Mouse (Mus musculus): ENCODE measurements around the gene Rbbp7.

The Rbbp7 gene

GRCm38 (mm10) chrX:162760115-162760942 lies at the start of gene Rbbp7:
Rbbp7 (plus strand) TSS chrX:162760402.
- peak; percentile 93 for DNase-seq (ENCODE audit: low read depth)

DNA sequence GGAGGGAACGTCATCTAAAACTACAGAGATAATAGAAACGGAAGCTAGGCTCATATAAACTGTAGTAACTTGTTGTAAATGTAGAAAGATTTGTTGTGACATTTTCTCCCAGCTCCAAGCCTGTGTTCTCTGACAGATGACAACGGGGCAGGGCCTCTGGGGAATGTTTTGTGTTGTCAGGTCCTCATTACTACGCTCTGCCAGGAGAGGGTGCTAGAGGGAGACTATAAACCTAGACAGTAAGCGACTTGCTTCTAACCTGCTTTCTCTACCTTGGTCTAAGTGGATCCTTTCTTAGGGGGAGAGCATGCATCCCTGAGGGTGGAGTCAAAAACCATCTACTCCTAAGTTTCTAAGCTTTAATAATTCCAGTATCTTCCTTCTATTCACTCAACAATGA lies 42.4 kb upstream of the Rbbp7 start:
- peak; percentile 78 for DNase-seq (ENCODE audit: low read depth)

- DNase-seq (ENCODE audit: low read depth): peak; percentile 77
These were observed 40.6 kb upstream of the Rbbp7 start for GRCm38 (mm10) chrX:162719615-162720014.

- DNase-seq (ENCODE audit: low read depth): no peak
These were observed 32.8 kb upstream of the Rbbp7 start for GRCm38 (mm10) chrX:162727367-162727777.

DNA sequence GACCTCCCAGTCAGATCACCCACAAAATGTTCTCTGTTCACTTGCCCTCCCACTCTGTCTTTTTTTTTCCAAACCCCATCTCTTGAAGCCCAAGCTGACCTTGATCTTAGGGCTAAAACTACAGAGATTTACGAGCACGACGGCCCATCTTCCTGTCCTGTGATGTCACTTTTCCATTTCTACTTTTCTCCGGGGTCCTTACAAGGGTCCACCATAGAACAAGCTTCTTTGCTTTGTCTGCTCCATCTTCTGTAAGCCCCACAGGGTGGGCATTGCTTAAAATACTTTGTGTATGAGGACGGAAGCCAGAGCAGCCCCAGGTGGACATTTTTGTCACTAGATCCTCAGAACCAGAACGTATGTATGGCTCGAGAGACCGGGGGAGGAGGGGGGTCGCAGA lies 32.4 kb upstream of the Rbbp7 start:
- DNase-seq (ENCODE audit: low read depth): no peak

GRCm38 (mm10) chrX:162728228-162728627 lies 32.0 kb upstream of the Rbbp7 start:
- no peak for DNase-seq (ENCODE audit: low read depth)

- DNase-seq (ENCODE audit: low read depth): no peak
These were observed 30.2 kb upstream of the Rbbp7 start for GRCm38 (mm10) chrX:162730031-162730430.

GRCm38 (mm10) chrX:162734997-162735929 lies 24.9 kb upstream of the Rbbp7 start:
- DNase-seq (ENCODE audit: low read depth): peak; percentile 80

GRCm38 (mm10) chrX:162736140-162736659 lies 24.0 kb upstream of the Rbbp7 start:
- no peak for DNase-seq (ENCODE audit: low read depth)

DNA sequence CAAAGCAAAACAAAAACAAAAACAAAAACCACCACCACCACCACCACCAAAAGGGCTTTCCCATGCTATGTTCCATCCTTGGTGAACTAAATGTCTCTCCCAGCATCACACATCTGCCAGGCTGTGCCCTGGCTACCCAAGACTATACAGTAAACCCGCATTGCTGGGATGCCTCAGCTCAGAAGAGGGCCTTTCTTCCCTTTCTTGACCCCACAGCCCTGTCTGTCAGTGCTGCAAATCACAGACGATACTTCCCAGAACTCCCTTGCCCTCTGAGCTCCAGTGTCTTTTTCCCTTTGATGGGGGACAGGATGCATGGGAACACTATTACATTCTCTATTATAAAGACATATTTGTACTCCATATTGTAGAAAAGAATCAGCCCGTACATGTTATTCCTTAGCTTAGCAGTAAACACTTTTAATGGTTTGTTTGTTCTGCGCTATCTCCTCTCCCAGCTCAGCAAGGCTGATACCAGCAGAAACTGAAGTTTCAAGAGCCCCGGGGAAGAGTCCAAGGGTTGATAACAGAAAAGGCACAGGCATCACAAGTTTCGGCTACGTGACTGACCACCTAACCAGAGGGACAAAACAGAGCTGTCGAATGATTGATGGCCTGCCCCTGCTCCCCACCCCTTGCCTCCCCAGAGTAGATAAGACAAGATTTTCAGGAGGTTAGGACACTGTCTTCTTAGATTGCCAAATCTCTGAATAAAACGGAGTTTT lies 11.3 kb upstream of the Rbbp7 start:
- no peak for DNase-seq (ENCODE audit: low read depth)

DNA sequence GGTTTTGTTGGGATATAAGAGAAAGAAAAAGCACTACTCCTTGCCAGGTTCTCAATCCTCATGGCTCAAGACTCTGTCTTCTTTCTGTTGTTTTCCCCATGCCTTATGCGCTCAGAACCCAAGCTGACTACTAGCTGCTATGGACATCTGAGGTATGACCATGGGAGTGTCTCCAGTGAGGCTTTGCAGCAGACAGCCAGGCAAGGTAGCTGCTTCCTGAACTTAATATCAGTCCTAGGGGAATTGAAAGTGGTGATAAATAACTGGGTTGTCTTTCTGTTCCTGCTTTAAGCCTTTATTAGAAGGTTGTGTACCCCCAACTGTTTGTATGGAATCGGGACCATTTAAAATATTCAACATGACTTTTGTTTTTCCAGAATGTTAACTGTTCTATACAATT lies 7.8 kb upstream of the Rbbp7 start:
- DNase-seq (ENCODE audit: low read depth): no peak

DNA sequence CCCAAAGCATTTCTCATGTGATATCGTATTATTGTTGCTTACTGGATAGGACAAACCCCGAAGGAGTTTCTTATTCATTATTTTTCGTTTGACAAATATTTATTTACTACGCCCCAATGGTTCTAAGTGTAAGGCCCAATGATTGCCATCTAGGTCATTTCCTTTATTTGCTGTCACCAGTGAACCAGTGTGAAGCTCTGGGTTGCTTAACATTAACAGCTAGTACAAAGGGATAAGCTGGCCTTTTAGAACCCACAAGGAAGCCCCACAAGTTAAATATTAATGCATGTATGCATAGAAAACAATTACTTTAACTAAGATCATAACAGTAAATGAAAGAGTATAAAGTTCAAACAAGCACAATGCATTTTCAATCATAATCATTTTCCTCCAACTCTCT lies 5.9 kb upstream of the Rbbp7 start:
- no peak for DNase-seq (ENCODE audit: low read depth)

- no peak for DNase-seq (ENCODE audit: low read depth)
These were observed 4.1 kb upstream of the Rbbp7 start for GRCm38 (mm10) chrX:162756058-162756457.

DNA sequence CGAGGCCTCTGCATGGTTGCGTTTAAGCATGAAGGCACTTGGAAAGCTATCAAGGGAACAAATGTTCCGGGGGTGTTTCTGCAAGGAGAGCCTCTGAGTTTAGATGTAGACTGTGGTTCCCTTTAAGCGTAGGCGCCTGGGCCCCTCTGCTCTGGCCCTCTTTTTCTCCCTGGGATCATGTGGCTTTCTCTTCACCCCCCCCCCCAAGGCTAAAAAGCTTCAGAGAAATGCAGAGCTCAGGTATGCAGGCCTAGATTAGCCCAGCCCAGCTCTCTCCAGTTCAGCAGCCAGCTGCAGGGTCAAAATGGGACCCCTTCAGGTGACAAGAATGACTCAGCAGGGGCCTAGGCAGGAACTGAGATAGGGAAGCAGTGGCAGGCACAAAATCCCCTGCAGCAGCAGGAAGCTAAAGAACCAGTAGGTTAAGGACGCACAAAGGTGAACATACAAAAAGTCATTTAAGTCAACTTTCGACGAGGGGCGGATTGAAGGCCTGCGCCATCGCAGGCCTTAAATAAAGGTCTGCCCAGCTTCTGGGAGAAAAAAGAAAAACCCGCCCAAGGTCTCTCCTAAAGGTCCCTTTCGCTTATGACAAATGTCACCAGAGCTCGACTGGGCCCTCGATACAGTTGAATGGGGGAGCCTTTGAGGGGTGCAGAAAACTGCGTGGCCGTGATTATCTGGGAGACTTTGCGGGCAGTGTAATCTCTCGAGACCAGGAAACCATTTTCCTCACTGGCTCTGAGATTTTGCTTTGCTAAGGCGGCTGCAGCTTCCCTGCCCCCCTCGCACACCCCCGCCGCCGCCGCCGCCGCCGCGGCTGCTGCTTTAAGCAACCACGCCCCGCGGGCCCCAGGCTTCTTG lies 719 bp upstream of the Rbbp7 start:
- peak; percentile 68 for DNase-seq (ENCODE audit: low read depth)

DNA sequence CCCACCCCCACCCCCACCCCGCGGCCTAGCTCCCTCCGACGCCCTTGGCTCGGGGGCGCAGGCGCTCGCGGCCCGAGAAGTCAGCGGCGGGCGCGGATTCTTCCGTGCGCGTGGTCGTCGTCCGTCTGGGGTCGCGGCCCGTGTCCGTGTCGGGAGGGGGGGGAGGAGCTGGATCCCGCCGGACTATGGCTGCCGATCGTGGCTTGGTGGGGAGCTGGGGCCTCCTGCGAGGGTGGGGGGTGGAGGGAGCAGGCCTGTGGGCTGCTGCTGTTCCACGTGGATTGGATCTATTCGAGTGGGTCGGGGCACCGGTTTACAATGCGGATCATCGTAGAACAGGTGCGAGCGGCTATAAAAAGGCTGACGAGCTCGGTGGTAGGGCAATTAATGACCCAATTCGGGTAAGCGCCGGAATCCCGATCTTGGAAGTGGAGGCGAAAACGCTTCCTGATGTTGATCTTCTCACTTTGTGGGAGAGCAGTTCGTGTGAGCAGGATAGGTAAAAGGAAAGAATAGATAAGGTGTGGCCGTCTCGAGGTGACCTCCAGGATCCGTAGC lies 835 bp downstream of the Rbbp7 start:
- DNase-seq (ENCODE audit: low read depth): no peak

- peak; percentile 39 for DNase-seq (ENCODE audit: low read depth)
These were observed 1.7 kb downstream of the Rbbp7 start for GRCm38 (mm10) chrX:162761716-162762395.

- DNase-seq (ENCODE audit: low read depth): no peak
These were observed 10.5 kb downstream of the Rbbp7 start for GRCm38 (mm10) chrX:162770726-162771125.

- no peak for DNase-seq (ENCODE audit: low read depth)
These were observed 28.2 kb downstream of the Rbbp7 start for GRCm38 (mm10) chrX:162788372-162788771.

GRCm38 (mm10) chrX:162791392-162791791 lies 31.2 kb downstream of the Rbbp7 start:
- DNase-seq (ENCODE audit: low read depth): peak; percentile 37

DNA sequence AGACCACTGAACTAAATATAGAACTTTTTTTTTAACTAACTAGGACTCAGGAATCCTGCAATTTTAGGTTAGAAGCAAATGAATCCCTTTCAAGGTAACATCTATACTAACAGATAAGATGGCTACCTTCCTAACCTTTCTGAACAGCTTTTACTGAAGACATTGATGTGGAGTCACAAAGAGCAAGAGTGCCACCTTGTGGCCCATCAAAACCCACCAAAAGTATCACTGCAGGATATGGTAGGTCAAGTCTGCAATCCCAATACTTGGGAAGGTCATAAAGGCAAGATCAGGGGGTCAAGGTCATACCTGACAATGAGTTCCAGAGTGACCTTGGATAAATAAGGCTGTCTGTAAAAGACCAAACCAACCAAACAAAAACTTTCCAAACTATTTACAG lies 40.2 kb downstream of the Rbbp7 start:
- peak; percentile 69 for DNase-seq (ENCODE audit: low read depth)
